Mouse (Mus musculus) megakaryocyte, adult 5-6 weeks (primary cell): ENCODE results near the gene Cd3g. TPM values are rescaled to one million over a fixed set of nuclear protein-coding genes. Genes with fewer than 3 reads are reported as not detected.

Experiments used
- ATAC-seq: 2 replicates; pipeline ENCODE4 v1.8.0; 2016; ENCODE audit warnings: mild to moderate bottlenecking, inconsistent platforms; ENCODE audit not compliant: poor library complexity, severe bottlenecking
- total RNA-seq, 2 experiments: library from RNA; stranded (forward) in 1 of 2; stranded (reverse) in 1 of 2; fragments of 153-499, 151-499 nt in 1 of 2; fragments of 221-1000, 200-1000 nt in 1 of 2; gene quantifications; 2 replicates each; pipeline versions ENCODE4 v1.2.3 to v1.2.4; 2015 to 2017

Gene Cd3g
- 6.2 and 11.0 TPM in 2 replicates for total RNA-seq (2015)
- total RNA-seq (2017) = 14.8 and 17.2 TPM in 2 replicates

DNA sequence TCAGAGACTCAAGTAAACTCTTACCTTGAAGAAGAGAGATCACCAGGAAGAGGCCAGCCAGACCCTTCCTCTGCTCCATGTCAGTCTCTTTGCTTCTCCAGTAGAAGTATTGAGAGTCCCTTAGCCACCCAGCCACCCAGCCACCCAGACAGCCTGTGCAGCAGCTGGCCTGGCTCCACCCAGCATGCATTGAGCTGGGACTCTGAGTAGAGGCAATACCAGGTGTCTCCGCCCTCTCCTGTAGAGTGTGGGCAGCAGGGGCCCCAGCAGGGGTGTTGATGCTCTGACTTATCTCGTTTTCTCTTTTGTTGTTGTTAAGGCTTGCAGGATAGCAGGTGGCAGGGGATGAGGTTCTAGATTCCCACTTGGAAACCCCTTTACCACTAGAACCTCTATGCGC lies at the start of gene Cd3g:
Gene Cd3g (minus strand): TSS at position 190 of the 400 bp plus-strand sequence.
- no peak for ATAC-seq

GRCm38 (mm10) chr9:45027376-45027775 lies 47.1 kb upstream of the Cd3g start:
- no peak for ATAC-seq

DNA sequence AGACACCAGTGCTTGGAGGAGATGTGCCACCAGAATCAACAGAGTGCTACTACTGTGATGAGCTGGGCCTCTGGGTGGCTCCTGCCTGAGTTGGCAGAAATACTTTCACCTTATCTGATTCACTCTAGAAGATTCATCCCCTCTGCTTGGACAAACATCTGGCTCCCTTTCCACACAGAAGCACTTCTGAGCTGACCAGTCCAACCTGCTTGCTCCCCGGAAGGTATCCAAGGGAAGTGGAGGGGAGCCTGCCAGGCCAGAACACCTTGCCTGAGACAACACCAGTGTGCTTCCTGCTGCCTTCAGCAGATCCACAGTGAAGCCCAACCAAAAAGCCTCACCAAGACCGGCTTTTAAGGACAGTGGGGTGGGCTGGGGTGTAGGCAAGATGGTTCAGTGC lies 44.0 kb upstream of the Cd3g start:
- ATAC-seq = no peak

- ATAC-seq = no peak
Observed at GRCm38 (mm10) chr9:45023638-45024037, 43.4 kb upstream of the Cd3g start.

DNA sequence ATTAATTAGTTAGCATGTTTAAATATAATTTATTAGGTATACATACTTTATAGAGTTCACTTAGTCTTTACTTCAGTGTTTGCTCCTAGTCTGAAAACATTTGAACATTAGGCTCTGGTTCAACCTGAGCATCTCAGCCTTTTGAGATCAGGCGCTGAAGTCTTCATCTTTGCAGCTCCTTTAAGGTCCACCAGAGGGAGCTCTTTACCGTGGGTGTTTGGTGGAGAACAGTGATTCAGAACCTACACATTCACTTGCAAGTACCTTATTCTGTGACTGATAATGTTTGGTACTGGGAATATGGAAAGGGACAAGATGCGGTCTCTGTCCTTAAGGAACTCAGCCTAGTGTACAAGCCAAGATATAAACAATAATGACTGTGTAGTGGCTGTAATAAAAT lies 42.6 kb upstream of the Cd3g start:
- peak; percentile 84 for ATAC-seq

GRCm38 (mm10) chr9:45018031-45018430 lies 37.8 kb upstream of the Cd3g start:
- no peak for ATAC-seq

DNA sequence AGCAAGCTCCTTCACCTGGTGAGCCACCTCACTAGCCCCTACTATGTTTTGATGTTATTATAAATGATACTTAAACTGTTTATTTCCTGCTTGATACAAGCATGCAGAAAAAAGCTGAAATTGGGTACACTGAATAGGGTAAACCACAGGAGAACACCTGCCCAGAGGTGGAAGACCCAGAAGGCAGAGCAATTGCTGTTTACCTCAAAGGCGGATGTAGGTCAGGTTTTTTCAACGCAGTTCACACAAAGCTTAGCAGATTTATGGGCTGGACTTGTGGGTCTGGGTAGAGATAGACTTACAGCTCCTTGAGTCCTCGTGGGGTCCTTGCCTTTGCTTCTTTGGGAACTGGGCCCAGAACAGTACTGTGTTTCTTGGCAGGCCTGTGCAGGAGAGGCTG lies 35.6 kb upstream of the Cd3g start:
- ATAC-seq = no peak

GRCm38 (mm10) chr9:45014879-45015278 lies 34.6 kb upstream of the Cd3g start:
- ATAC-seq = 0 out of 2 replicates have a peak, but pooled peaks have one; percentile 54

DNA sequence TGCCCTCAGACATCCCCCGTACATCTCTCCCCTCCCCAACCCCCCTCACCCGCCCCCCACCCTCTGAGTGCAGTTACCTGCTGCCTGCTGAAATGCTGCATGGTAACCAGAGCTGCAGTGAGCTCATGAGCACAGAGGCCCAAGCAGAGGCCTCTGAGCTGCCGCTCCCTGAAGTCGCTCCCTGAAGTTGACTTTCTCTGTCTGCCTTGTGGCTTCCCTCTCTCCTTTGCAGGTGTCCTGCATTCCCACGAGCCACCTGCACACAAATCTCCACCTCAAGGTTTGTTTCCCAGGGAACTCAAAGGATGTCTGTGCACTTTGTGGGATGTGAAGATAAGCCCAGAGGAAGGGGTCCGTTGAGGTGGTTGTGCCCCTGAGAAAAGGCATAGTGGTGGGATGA lies 31.1 kb upstream of the Cd3g start:
- no peak for ATAC-seq

GRCm38 (mm10) chr9:45010461-45010860 lies 30.2 kb upstream of the Cd3g start:
- ATAC-seq = no peak

GRCm38 (mm10) chr9:45009180-45010078 lies 29.2 kb upstream of the Cd3g start, which contains the start of gene Cd3e:
Cd3e (minus strand) TSS chr9:45009627.
- no peak for ATAC-seq

DNA sequence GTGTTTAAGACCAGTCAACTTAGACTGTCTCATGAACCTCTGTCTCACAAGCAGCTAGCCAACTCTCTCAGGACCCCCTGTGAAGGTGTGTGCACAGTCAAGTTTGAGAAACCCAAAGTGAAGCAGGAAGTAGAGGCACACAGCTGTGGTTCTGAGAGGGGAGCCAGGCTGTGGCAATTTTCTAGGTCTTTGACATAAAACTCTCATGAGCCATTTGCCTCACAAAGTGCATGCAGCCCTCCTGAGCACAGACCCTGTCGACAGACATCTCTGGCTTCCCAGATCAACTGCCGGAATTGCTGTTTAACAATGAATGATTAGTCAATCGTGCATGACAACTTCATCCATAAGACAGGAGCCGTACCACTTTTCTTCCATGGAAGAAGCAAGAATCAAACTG lies 28.1 kb upstream of the Cd3g start:
- ATAC-seq = no peak

DNA sequence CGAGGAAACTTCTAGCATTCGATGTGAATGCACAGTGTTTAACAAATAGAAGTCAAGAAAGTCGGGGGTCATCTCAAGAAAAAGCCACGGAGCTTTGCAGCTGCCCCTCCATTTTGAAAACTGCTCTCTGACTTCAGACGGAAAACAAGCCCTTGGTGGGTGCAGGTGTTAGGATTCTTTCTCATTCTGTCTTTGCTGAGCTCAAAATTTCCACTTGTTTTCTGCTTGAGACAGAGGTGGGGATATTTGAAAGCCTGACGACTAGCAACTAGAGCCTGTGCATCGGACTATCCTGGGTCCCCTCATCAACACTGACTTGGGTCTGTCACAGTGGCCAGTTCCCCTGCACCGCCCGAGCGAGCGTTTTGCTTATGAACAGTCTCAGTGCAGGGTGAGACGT lies 27.2 kb upstream of the Cd3g start:
- ATAC-seq = no peak

DNA sequence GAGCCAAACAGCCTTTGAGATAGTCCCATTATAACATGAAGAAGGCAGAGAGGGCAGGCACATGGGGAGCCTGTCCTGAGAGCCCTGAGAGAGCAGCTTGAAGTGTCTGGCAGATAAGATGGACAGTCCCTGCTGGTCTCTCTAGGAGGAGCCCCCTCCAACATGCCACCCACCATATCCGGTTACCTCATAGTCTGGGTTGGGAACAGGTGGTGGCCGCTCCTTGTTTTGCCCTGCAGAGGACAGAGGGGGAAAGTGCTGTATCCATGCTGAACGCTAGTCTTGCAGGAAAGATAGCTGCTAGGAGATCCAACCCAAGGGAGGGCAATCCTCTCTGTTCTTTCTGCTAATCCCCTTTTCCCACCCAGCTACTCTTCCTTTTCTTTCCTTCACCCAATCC lies 20.0 kb upstream of the Cd3g start:
- ATAC-seq = no peak

- no peak for ATAC-seq
Observed at GRCm38 (mm10) chr9:44999776-45000175, 19.5 kb upstream of the Cd3g start.

DNA sequence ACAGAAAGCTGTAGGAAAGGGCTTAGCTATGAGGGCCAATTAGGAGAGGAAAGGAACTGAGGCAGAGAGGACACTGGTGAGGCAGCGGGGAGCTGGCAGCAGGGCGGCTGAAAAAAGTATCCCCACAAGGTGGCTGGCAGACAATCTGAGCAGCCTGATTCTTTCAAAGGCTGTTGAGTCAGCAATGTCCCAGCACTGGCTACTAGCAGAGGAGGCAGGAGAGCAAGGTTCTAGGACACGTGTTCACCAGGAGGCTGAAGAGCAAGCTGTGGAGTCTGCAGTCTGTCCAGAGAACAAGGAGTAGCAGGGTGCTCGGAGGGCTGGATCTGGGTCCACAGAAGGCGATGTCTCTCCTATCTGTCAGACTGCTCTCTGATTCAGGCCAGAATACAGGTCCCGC lies 18.9 kb upstream of the Cd3g start:
- no peak for ATAC-seq

DNA sequence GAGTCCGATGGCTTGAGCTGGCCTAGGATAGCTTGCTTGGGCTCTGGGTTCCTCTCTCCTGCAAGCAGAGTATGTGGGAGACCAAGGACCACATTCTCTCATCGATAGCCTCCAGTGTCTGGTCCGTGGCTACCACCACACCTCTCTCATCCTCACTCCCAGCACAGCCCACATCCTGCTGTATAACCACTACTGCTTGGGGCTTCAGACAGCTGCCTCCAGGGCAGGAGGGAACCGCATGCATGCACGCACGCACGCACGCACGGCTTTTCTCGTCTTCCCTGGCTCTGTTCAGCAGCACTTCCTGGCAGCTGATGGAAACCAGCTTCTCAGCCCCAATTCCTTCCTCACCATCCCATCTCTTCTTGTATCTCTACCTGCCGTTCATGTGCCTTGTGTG lies 17.9 kb upstream of the Cd3g start:
- no peak for ATAC-seq

DNA sequence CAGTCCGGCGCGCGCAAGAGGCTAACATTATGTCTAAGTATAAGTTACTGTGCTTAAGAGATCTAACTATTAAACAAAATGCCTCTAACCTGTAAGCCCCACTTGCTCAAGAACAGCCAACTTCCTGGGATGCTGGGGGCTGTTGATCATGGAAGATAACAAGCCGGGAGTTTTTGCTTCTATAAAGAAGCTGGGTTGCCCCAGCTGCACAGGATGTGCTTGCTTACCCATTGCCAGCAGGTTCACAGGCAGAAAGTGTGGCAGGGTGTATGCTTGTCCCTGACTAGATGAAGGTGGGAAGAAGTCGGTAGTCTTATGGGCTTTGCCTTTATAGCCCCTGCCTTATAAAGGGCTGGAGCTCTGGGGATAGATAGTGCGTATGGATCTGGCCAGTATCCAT lies 16.4 kb upstream of the Cd3g start:
- ATAC-seq = no peak

GRCm38 (mm10) chr9:44994962-44995361 lies 14.7 kb upstream of the Cd3g start:
- no peak for ATAC-seq

- ATAC-seq = no peak
Observed at GRCm38 (mm10) chr9:44993268-44993667, 13.0 kb upstream of the Cd3g start.

- no peak for ATAC-seq
Observed at GRCm38 (mm10) chr9:44992271-44992670, 12.0 kb upstream of the Cd3g start.

DNA sequence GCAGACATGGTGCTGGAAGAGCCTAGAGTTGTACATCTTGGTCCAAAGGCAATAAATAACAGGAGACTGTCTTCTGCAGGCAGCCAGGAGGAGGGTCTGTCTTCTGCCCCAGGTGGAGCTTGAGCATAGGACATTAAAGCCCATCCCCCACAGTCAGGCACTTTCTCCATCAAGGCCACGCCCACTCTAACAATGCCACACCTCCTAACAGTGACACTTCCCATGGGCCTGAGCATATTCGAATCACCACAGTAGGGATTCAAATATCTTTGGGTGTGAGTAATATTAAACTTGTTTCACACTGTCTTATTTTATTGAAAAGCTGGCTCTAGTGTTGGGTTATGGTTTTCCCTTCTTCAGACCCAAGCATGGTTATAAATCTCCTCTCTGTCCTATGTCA lies 11.6 kb upstream of the Cd3g start:
- no peak for ATAC-seq

DNA sequence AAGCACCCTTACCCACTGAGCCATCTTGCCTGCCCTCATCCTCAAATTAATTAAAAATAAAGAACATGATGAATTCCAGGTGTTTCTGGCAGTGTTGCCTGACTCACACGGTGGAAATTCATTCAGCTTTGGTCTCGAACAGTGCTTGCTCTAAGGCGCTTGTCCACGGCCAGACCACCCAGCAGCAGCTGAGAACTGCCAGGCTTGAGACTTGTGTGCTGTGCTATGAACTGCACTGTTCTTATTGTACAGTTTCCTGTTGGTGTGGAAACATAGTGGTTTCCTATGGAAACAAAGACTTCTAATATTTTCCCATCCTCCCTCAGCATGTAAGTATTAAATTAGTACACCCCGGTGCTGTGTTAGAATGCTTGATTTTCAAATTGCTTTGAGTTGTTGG lies 6.7 kb upstream of the Cd3g start:
- peak; percentile 53 for ATAC-seq
